Mouse (Mus musculus): Measurements from ENCODE around the gene Hdhd5.

Gene Hdhd5

DNA sequence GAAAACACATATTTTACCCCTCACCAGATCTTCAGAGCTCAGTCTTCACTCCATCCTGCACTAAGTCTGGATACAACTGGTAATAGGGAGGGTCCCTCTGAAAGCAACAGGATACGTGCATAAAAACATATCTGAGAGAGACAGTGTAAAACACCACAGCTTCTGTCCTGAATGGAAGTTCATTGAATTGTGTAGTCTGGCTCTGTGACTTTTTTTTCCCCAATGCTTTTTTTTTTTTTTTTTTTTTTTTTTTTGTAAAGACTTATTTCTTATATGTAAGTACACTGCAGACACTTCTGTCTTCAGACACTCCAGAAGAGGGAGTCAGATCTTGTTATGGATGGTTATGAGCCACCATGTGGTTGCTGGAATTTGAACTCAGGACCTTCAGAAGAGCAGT, 1.5 kb upstream of the Hdhd5 start:
- no peak for DNase-seq (ENCODE audit: low read depth, low spot score)

- DNase-seq (ENCODE audit: low read depth, low spot score): peak; percentile 71
Measured at GRCm38 (mm10) chr6:120529123-120529522, 2.0 kb downstream of the Hdhd5 start.

GRCm38 (mm10) chr6:120524796-120525195, 6.3 kb downstream of the Hdhd5 start:
- DNase-seq (ENCODE audit: low read depth, low spot score): no peak

DNA sequence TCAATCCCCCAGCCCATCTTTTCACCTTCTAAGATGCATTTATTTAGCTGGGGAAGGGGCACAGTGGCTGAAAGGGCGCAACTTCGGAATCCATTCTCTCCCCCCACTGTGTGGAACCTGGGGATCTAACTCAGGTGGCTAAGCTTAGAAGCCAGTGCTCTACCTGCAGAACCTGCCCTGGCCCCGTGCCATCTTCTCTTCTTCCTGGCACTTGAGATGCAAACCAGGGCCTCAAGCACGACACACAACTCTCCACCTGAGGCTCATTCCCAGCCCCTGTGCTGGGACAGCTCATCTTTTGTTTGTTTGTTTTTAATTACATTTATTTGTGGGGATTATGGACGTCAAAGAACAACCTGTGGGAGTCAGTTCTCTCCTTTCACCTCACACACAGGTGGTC, 11.5 kb downstream of the Hdhd5 start:
- no peak for DNase-seq (ENCODE audit: low read depth, low spot score)

DNA sequence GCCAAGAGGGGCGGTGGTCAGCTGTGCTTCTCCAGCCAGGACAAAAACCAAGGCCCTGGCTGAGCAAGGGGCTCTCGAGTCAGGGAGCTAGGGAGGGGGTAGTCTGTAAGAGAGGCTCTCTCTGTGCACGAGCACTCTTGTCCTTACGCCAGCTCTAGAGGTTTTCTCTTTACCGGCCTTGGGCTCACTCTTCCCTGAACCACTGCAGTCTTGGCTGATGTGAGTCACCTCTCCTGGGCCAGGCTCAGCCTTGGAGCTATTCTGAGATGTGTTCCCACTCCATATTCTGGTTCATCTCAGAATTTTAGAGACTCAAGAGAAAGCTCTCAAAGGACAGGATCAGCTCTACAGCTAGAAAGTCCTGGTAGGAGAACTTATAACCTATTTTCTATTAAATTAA, 13.8 kb downstream of the Hdhd5 start:
- no peak for DNase-seq (ENCODE audit: low read depth, low spot score)

DNA sequence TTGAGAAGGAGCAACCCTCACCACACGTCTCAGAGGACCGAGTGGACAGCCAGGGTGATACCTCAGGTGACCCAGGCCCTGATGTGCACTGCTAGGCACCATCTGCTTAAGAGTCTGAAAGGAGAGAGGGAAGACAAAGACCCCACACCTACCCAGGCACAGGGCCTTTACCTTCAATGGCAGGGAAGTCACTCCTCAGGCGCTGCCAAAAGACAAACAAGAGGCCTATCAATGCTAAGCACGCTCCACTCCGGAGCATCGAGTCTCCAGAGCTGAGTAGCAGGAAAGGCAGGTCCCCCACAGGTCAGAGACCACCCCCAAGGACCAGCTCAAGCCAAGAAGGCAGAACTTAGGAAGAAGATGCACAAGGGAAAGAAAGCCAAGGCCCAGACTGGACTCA, 14.2 kb downstream of the Hdhd5 start:
- no peak for DNase-seq (ENCODE audit: low read depth, low spot score)

- no peak for DNase-seq (ENCODE audit: low read depth, low spot score)
Measured at GRCm38 (mm10) chr6:120516422-120516821, 14.7 kb downstream of the Hdhd5 start.

GRCm38 (mm10) chr6:120511212-120511611, 19.9 kb downstream of the Hdhd5 start:
- DNase-seq (ENCODE audit: low read depth, low spot score): no peak

DNA sequence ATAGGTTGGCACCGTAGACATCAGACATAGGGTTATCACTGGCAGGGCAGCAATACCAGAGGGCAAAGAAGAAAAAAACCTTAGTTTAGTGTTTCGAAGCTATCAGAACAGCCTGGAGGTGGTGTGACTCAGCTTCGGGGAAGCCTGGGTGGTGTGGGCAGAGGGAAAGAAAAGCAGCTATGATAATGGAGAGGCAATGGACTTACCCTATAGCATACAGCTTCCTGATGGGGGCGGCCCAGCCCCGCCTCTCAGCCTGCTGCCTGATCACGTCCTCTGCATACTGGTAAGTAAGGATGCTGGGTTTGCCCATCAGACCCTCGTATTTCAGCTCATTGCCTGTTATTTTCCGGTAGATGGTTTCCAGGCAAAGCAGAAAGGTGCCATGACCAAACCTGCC, 20.7 kb downstream of the Hdhd5 start:
- DNase-seq (ENCODE audit: low read depth, low spot score): no peak

DNA sequence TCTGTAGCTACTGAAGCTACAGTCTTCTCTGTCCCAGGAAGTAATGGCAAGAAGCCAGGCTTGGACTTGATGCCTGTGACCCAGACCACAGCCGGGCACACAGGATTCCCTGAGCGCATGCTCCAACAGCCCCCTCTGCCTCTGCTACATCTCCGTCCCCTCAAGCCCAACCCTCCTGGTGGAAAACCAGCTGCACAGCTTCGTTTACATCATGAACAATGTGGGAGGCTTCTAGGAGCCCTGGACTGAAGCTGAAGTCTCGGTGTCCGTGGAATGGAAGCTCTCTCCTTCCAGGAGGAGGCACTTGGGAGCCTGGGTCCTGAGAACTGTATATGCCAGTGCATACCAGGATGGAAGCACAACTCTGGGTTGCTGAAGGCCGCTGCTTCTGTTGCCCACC, 21.1 kb downstream of the Hdhd5 start:
- no peak for DNase-seq (ENCODE audit: low read depth, low spot score)

- DNase-seq (ENCODE audit: low read depth, low spot score): no peak
Measured at GRCm38 (mm10) chr6:120508645-120509044, 22.5 kb downstream of the Hdhd5 start.

GRCm38 (mm10) chr6:120505531-120505930, 25.6 kb downstream of the Hdhd5 start:
- DNase-seq (ENCODE audit: low read depth, low spot score): no peak

GRCm38 (mm10) chr6:120504051-120504450, 27.1 kb downstream of the Hdhd5 start:
- no peak for DNase-seq (ENCODE audit: low read depth, low spot score)

DNA sequence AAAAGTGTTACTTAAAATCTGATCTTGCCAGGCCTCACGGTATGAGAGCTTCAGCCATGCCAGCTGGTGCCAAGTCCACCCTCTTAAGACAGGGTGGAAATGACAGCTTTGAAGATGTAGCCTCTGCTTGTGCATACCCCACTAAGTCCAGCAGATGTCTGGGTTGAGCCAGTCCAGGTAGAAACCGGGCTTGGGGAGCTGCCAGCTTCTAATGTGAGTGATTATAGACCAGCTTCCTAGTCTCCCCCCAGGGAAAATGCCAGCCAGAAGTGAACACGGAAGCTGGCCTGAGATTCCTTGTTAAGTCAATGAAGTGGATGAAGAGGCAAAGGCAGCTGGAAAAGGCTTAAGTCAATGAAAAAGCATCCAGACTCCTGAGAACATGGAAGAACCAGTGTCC, 34.6 kb downstream of the Hdhd5 start:
- DNase-seq (ENCODE audit: low read depth, low spot score): no peak

DNA sequence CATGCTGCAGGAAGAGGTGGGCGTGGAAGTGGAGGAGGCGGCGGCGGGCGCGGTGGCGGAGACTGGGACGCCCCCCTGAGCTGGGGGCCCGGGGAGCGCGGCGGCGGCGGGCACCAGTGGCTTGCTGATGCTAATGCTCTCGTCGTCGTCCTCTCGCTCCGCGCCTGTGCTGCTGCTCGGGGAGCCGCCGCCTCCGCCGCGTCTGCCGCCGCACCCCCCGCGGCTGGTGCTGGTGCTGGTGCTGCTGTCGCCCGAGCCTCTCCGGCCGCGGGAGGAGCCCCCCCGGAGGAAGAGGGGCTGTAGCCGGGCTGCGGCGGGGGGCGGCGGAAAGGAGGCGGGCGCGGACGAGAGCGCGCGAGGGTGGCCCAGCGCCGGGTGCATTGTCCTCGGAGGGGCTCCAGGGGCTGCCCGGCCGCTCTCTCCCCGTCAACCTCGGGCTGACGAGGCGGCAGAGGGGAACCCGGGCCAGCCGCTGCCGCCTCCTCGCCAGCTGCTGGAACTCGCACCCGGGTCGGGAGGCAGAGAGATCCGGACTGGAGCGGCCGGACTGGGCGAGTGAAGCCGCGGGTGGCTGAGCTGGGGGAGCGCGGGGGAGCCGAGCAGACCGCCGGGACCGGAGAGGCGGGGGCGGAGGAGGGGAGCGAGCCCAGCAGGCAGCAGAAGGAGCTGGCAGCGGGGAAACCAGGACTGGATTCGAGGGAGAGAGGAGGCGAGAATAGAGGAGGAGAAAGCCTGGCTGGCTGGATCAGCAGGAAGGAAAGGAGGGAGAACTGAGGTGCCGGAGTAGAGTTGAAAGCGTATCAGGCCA, 37.5 kb downstream of the Hdhd5 start, which contains the start of gene Tmem121b:
TSS of gene Tmem121b (minus strand) at position 434 of the 808 bp plus-strand sequence.
- DNase-seq (ENCODE audit: low read depth, low spot score): no peak

DNA sequence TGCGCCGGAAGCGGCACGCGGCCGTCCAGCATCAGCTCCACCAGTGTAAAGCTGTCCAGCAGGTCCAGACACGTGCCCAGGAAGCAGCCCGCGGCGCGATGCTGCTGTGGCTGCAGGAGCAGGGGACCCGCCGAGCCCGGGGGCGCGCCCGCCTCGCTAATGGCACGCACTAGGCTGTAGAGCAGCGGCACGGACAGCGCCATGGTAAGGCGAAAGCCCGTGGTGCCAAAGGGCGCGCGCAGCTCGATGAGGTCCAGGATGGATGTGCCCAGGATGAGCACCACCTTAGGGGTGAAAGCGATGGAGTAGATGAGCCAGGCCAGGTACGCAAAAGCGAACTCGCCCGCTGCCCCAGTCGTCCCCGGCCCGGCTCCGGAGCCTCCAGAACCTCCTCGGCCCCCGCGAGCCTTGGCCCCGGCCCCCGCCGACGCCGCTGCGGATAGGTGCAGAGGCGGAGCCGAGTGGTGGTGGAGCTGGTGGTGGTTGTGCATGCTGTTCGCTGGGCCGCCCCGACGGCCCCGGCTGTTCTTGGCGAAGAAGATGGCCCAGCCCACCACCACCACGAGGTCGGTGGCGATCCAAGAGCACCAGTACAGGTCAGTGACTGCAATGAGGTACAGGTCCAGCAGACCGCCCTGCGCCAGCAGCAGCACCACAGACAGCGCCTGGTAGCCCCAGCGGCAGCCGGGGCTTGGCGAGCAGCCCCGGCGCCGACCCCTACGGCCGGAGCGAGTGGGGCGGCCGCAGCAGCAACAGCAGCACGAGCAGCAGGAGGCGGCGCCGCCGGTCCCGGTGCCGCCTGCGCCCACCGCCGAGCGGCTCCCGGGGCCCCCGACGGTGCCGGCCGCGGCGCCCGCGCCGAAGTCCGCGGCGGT, 38.4 kb downstream of the Hdhd5 start:
- peak; percentile 56 for DNase-seq (ENCODE audit: low read depth, low spot score)

GRCm38 (mm10) chr6:120491862-120492498, 39.1 kb downstream of the Hdhd5 start:
- no peak for DNase-seq (ENCODE audit: low read depth, low spot score)

DNA sequence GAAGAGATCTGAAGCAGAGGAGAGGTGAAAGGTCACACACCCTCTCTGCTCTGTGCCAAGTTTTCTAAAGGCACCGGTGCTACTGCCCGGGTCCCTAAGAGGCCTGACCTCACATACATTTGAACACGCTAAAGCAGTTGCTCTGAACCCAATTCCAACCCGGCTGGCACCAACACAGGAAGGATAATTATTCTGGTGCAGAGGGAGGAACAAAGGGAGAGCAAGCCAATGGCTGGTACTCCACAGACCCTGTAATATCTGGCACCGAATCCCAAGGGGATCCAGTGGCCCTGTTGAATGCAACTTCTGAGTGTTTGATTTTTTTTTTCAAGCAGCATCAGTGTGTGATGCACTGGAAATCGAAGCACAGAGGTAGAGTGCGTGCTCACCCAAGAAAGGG, 40.1 kb downstream of the Hdhd5 start:
- no peak for DNase-seq (ENCODE audit: low read depth, low spot score)

GRCm38 (mm10) chr6:120489461-120489860, 41.7 kb downstream of the Hdhd5 start:
- no peak for DNase-seq (ENCODE audit: low read depth, low spot score)

GRCm38 (mm10) chr6:120488647-120489046, 42.5 kb downstream of the Hdhd5 start:
- peak; percentile 46 for DNase-seq (ENCODE audit: low read depth, low spot score)

GRCm38 (mm10) chr6:120486051-120486510, 45.0 kb downstream of the Hdhd5 start:
- DNase-seq (ENCODE audit: low read depth, low spot score): peak; percentile 79

GRCm38 (mm10) chr6:120485038-120485437, 46.1 kb downstream of the Hdhd5 start:
- no peak for DNase-seq (ENCODE audit: low read depth, low spot score)
